Comparison of ENCODE assay signal across 9 mouse cellular contexts in genomic region chr4:56492537-56493221, GRCm38 (mm10).
DNase-seq lines count a peak whose midpoint lies in the region; ATAC-seq and TF ChIP-seq lines count a peak whose summit lies in the region.
"Had no signal": no experiment of that assay in that cellular context is flagged by ENCODE, and none has a peak within 500 bp of the region (broad histone marks: within the 10 kb centered on the region; RNA-seq: fewer than 3 reads in every experiment).

No protein-coding gene starts in this region.

- TF ChIP-seq POLR2A in thymus, adult 2 months (IDR thresholded peaks at IDR 0.05; ENCODE audit: control insufficient read depth, extremely low read depth, insufficient read depth, low read length, poor library complexity) = no peak

- no peaks in the 10 kb centered on the region for H3K27me3 ChIP-seq in thymus, adult 2 months (ENCODE audit: control insufficient read depth, insufficient read depth, low read length)
- H3K27me3 ChIP-seq in intestine, postnatal 0 days (replicated peaks; ENCODE audit: control insufficient read depth, insufficient read depth, low read length) = no peaks in the 10 kb centered on the region; the same call in 1 of the 2 replicates
- 0 out of 2 replicates have a peak, but pooled peaks cover 2% of the 10 kb centered on the region for H3K27me3 ChIP-seq in midbrain, embryonic 15.5 days (replicated peaks)
- H3K27me3 ChIP-seq in stomach, embryonic 16.5 days (ENCODE audit: control insufficient read depth, insufficient read depth, low read length) = no peaks in the 10 kb centered on the region

- H3K4me1 ChIP-seq in thymus, adult 2 months (replicated peaks; ENCODE audit: control insufficient read depth, insufficient read depth, low read length) = no peaks in the 10 kb centered on the region
- no peaks in the 10 kb centered on the region for H3K4me1 ChIP-seq in intestine, postnatal 0 days (replicated peaks; ENCODE audit: control insufficient read depth, insufficient read depth, low read length)
- H3K4me1 ChIP-seq in midbrain, embryonic 15.5 days = peaks cover 6% of the 10 kb centered on the region; the same call in 1 of the 2 replicates
- H3K4me1 ChIP-seq in stomach, embryonic 16.5 days (ENCODE audit: control insufficient read depth, insufficient read depth, low read length) = no peaks in the 10 kb centered on the region

- no peak for ATAC-seq in intestine, postnatal 0 days
- peak; percentile 90 for ATAC-seq in midbrain, embryonic 15.5 days (replicated peaks)
- ATAC-seq in stomach, embryonic 16.5 days (ENCODE audit: insufficient read depth, low FRiP score) = peak; percentile 72; the same call in 1 of the 2 replicates

- H3K27ac ChIP-seq in thymus, adult 2 months (ENCODE audit: control insufficient read depth, insufficient read depth, low read length) = no peak overlapping the region
- H3K27ac ChIP-seq in intestine, postnatal 0 days (ENCODE audit: low read depth, low read length) = no peak overlapping the region
- peak overlapping the region; percentile 34; the same call in 1 of the 2 replicates for H3K27ac ChIP-seq in midbrain, embryonic 15.5 days
- peak overlapping the region; percentile 7; the same call in 1 of the 2 replicates for H3K27ac ChIP-seq in stomach, embryonic 16.5 days (ENCODE audit: low read length)

- H3K4me3 ChIP-seq in thymus, adult 2 months (ENCODE audit: control insufficient read depth, insufficient read depth, low read length) = no peak overlapping the region
- H3K4me3 ChIP-seq in intestine, postnatal 0 days (ENCODE audit: low read depth, low read length) = no peak overlapping the region
- peak overlapping the region; percentile 12 for H3K4me3 ChIP-seq in midbrain, embryonic 15.5 days
- H3K4me3 ChIP-seq in stomach, embryonic 16.5 days (replicated peaks; ENCODE audit: low read length) = no peak overlapping the region
- H3K4me3 ChIP-seq: myocyte had no signal

- peak; percentile 4 for DNase-seq in thymus, adult 2 months
- DNase-seq in thymus, adult 18-20 months = no peak
- peak; percentile 88 for DNase-seq in embryo, embryonic 11 days
- peak; percentile 18 to 33 for DNase-seq in gastrocnemius, postnatal 4 days (ENCODE audit: low spot score in 2 of 2)
- peak; percentile 62 to 71 for DNase-seq in left cerebral cortex, postnatal 10 days (ENCODE audit: extremely low spot score in 1 of 2, low spot score in 2 of 2)

- H3K4me2 ChIP-seq in intestine, postnatal 0 days (replicated peaks; ENCODE audit: low read depth) = peak overlapping the region; percentile 30; the same call in 1 of the 2 replicates
- H3K4me2 ChIP-seq in midbrain, embryonic 15.5 days = peak overlapping the region; percentile 29
- H3K4me2 ChIP-seq in stomach, embryonic 16.5 days (ENCODE audit: low read depth, low read length) = peak overlapping the region; percentile 26; the same call in 1 of the 2 replicates

- WGBS in thymus, adult 2 months = 63% methylated on average over 16 of the region's 16 CpGs
- 41% methylated on average over 16 of the region's 16 CpGs for WGBS in intestine, postnatal 0 days
- WGBS in midbrain, embryonic 15.5 days = 35% methylated on average over 16 of the region's 16 CpGs
- WGBS in stomach, embryonic 16.5 days = 23% methylated on average over 16 of the region's 16 CpGs

- H3K36me3 ChIP-seq in thymus, adult 2 months (ENCODE audit: control insufficient read depth, insufficient read depth, low read length) = no peaks in the 10 kb centered on the region
- no peaks in the 10 kb centered on the region for H3K36me3 ChIP-seq in intestine, postnatal 0 days (ENCODE audit: control insufficient read depth, insufficient read depth)
- H3K36me3 ChIP-seq in midbrain, embryonic 15.5 days (replicated peaks) = no peaks in the 10 kb centered on the region
- H3K36me3 ChIP-seq in stomach, embryonic 16.5 days (ENCODE audit: control insufficient read depth, insufficient read depth, low read length) = no peaks in the 10 kb centered on the region

- no peak for TF ChIP-seq CTCF in thymus, adult 2 months (IDR thresholded peaks at IDR 0.05; ENCODE audit: borderline replicate concordance, control insufficient read depth, extremely low read depth, insufficient read depth, low read length, poor library complexity)
- peak; percentile 83 for TF ChIP-seq CTCF in intestine, postnatal 0 days (IDR thresholded peaks at IDR 0.05; ENCODE audit: low read depth)

- no peak overlapping the region for H3K9ac ChIP-seq in intestine, postnatal 0 days (ENCODE audit: low read depth, low read length)
- H3K9ac ChIP-seq in midbrain, embryonic 15.5 days = no peak overlapping the region; the same call in 1 of the 2 replicates
- no peak overlapping the region for H3K9ac ChIP-seq in stomach, embryonic 16.5 days (ENCODE audit: low read length)

- intact Hi-C loops in left cerebral cortex, postnatal 10 days (cut with DNase I) = loop anchor here (2.0 to 10.0 kb wide), 3 partner anchors 192 to 980 kb away; no protein-coding TSS in a partner anchor

- H3K9me3 ChIP-seq in intestine, postnatal 0 days (ENCODE audit: control insufficient read depth) = no peaks in the 10 kb centered on the region
- no peaks in the 10 kb centered on the region for H3K9me3 ChIP-seq in midbrain, embryonic 15.5 days
- no peaks in the 10 kb centered on the region for H3K9me3 ChIP-seq in stomach, embryonic 16.5 days (replicated peaks; ENCODE audit: control insufficient read depth, low read length)

Comparison
In these comparisons a context has a peak if more than half of its experiments do, and no peak if none do; other contexts are left out.
1. DNase-seq: peak in thymus, adult 2 months (single experiment), embryo, embryonic 11 days (single experiment), gastrocnemius, postnatal 4 days (2 of 2) and left cerebral cortex, postnatal 10 days (2 of 2); none in thymus, adult 18-20 months (0 of 2).
2. H3K27ac ChIP-seq: peak in midbrain, embryonic 15.5 days (single experiment) and stomach, embryonic 16.5 days (single experiment); none in thymus, adult 2 months (single experiment) and intestine, postnatal 0 days (single experiment).
3. Peak in every context shown above with its lines, with median percentiles within 50 percentile points of each other: H3K4me2 ChIP-seq.